Mouse (Mus musculus) heart, postnatal 0 days (tissue): ENCODE measurements around the gene Ylpm1. TPM values are rescaled to one million over a fixed set of nuclear protein-coding genes. Genes with fewer than 3 reads are reported as not detected.
A peak's percentile ranks its signal among the peaks of the same experiment; 100 is the strongest.

Source experiments
- ATAC-seq: fragments of 200-750 bp; cut with Nextera tagmentation; 2 replicates; pipeline ENCODE4 v1.8.0; 2017; ENCODE audit warnings: low read depth, moderate number of reproducible peaks, moderate library complexity; ENCODE audit not compliant: insufficient read depth
- DNase-seq: peaks from one replicate; pipeline ENCODE4 v3.0.0-alpha.2; 2016; ENCODE audit warnings: low spot score
- H3K27ac ChIP-seq: fragments of 300-500 bp; sonication (generic); 2 replicates; pipeline ENCODE4 v1.5.1; 2014; ENCODE audit warnings: low read depth, mild to moderate bottlenecking
- H3K27me3 ChIP-seq: fragments of 300-500 bp; sonication (generic); 2 replicates; pipeline ENCODE4 v1.6.1; 2014; ENCODE audit warnings: low read length, mixed read lengths; ENCODE audit not compliant: control insufficient read depth, insufficient read depth
- H3K36me3 ChIP-seq: fragments of 300-500 bp; sonication (generic); replicated peaks from 2 replicates; pipeline ENCODE4 v1.6.1; 2014; ENCODE audit warnings: low read length, mixed read lengths; ENCODE audit not compliant: control insufficient read depth, insufficient read depth
- H3K4me1 ChIP-seq: fragments of 300-500 bp; sonication (generic); 2 replicates; pipeline ENCODE4 v1.6.1; 2014; ENCODE audit warnings: antibody characterized with exemption; ENCODE audit not compliant: control insufficient read depth, insufficient read depth
- H3K4me2 ChIP-seq: fragments of 300-500 bp; sonication (generic); 2 replicates; pipeline ENCODE4 v1.6.1; 2014; ENCODE audit warnings: low read depth, mild to moderate bottlenecking, low read length, moderate library complexity
- H3K4me3 ChIP-seq: fragments of 300-500 bp; sonication (generic); 2 replicates; pipeline ENCODE4 v1.5.1; 2014; ENCODE audit warnings: low read depth, low read length
- H3K9ac ChIP-seq: fragments of 300-500 bp; sonication (generic); replicated peaks from 2 replicates; pipeline ENCODE4 v1.6.1; 2014; ENCODE audit warnings: low read depth, low read length, mixed read lengths
- H3K9me3 ChIP-seq: fragments of 300-500 bp; sonication (generic); replicated peaks from 2 replicates; pipeline ENCODE4 v1.6.1; 2016; ENCODE audit warnings: low read length; ENCODE audit not compliant: control insufficient read depth
- CTCF ChIP-seq: IDR thresholded peaks from 2 replicates; pipeline ENCODE4 v1.5.1; 2016; ENCODE audit warnings: antibody characterized with exemption, control low read depth, low read depth
- EP300 ChIP-seq: IDR thresholded peaks from 2 replicates; pipeline ENCODE4 v1.6.1; 2016; ENCODE audit warnings: antibody characterized with exemption, low read depth
- WGBS: fragments of 180-500 bp; shearing (Covaris S2); extraction: QIAGEN DNeasy Blood & Tissue Kit; methylation state at CpG from one replicate; pipeline ENCODE4 v1.1.7; 2014; 5-methylcytosine and 5-hydroxymethylcytosine counted together
- polyA plus RNA-seq: library from polyadenylated mRNA; unstranded; fragments of >200 nt; fragmentation: Nextera tagmentation; extraction: Ambion mirVana; gene quantifications from 2 replicates; pipeline ENCODE4 v1.2.1, GENCODE M21; 2015
- total RNA-seq: library from RNA; depleted of rRNA; stranded (reverse); fragments of >200 nt; gene quantifications from 2 replicates; pipeline ENCODE4 v1.2.3, GENCODE M21; 2014; ENCODE audit warnings: low replicate concordance; rRNA removed

Gene Ylpm1
- total and polyA plus RNA-seq, 2 experiments from 2014 or later = 10.5 to 14.7 TPM

- TF ChIP-seq EP300 (peak; percentile 56; the same call in 1 of the 2 replicates), CTCF (no peak)
- Histone ChIP-seq H3K4me1 (peaks cover 31% of the 10 kb centered on the region), H3K9me3 (no peaks in the 10 kb centered on the region), H3K9ac (peak within 1 kb of the TSS; percentile 99), H3K36me3 (peaks cover 15% of the 10 kb centered on the region), H3K4me2 (peak within 1 kb of the TSS; percentile 84), H3K27ac (peak within 1 kb of the TSS; percentile 95), H3K27me3 (no peaks in the 10 kb centered on the region), H3K4me3 (peak within 1 kb of the TSS; percentile 99)
- DNase-seq = peak; percentile 88
- under 1% methylated on average over 78 of the region's 83 CpGs for WGBS
- peak; percentile 96 for ATAC-seq
These were observed 114.8 kb downstream of the Ylpm1 start, which contains the start of the genes Prox2 and Dlst for GRCm38 (mm10) chr12:85110698-85111592. Gene Prox2, minus strand, starts transcription at chr12:85110759. Gene Dlst, plus strand, starts transcription at chr12:85110833.

- Histone ChIP-seq H3K9me3 (no peaks in the 10 kb centered on the region), H3K27me3 (no peaks in the 10 kb centered on the region), H3K4me3 (no peak overlapping the region), H3K9ac (peak overlapping the region; percentile 99; the same call in 1 of the 2 replicates), H3K4me1 (peaks cover 31% of the 10 kb centered on the region), H3K36me3 (peaks cover 26% of the 10 kb centered on the region), H3K4me2 (peak overlapping the region; percentile 84), H3K27ac (peak overlapping the region; percentile 26; the same call in 1 of the 2 replicates)
- DNase-seq (no peak), ATAC-seq (no peak)
- TF ChIP-seq CTCF = no peak
- no peak for TF ChIP-seq EP300
- WGBS = 70% methylated on average over 7 of the region's 7 CpGs
These were observed 116.6 kb downstream of the Ylpm1 start for GRCm38 (mm10) chr12:85112550-85113251.

- Histone ChIP-seq H3K9me3 (no peaks in the 10 kb centered on the region), H3K36me3 (peaks cover 30% of the 10 kb centered on the region), H3K4me3 (no peak overlapping the region), H3K9ac (no peak overlapping the region), H3K27ac (peak overlapping the region; percentile 26; the same call in 1 of the 2 replicates), H3K4me2 (peak overlapping the region; percentile 84; the same call in 1 of the 2 replicates), H3K4me1 (peaks cover 31% of the 10 kb centered on the region), H3K27me3 (no peaks in the 10 kb centered on the region)
- ATAC-seq (no peak), DNase-seq (no peak)
- TF ChIP-seq CTCF (no peak), EP300 (no peak)
- WGBS = 59% methylated on average over 3 of the region's 3 CpGs
These were observed 117.2 kb downstream of the Ylpm1 start for GRCm38 (mm10) chr12:85113337-85113736.

GRCm38 (mm10) chr12:85113917-85114316 lies 117.8 kb downstream of the Ylpm1 start:
- H3K27me3 ChIP-seq = no peaks in the 10 kb centered on the region
- no peak overlapping the region for H3K4me3 ChIP-seq
- no peak overlapping the region for H3K9ac ChIP-seq
- H3K4me2 ChIP-seq = no peak overlapping the region
- ATAC-seq (no peak), DNase-seq (no peak)
- H3K4me1 ChIP-seq = peaks cover 31% of the 10 kb centered on the region
- TF ChIP-seq CTCF (no peak), EP300 (no peak)
- peaks cover 35% of the 10 kb centered on the region for H3K36me3 ChIP-seq
- H3K9me3 ChIP-seq = no peaks in the 10 kb centered on the region
- H3K27ac ChIP-seq = no peak overlapping the region
- WGBS = 91% methylated on average over 3 of the region's 3 CpGs

- TF ChIP-seq EP300 = no peak
- TF ChIP-seq CTCF = no peak
- Histone ChIP-seq H3K27me3 (no peaks in the 10 kb centered on the region), H3K9ac (no peak overlapping the region), H3K36me3 (peaks cover 53% of the 10 kb centered on the region), H3K4me3 (no peak overlapping the region), H3K27ac (no peak overlapping the region), H3K4me2 (no peak overlapping the region), H3K9me3 (no peaks in the 10 kb centered on the region), H3K4me1 (peaks cover 24% of the 10 kb centered on the region)
- no peak for DNase-seq
- WGBS = 61% methylated on average over 7 of the region's 7 CpGs
- no peak for ATAC-seq
These were observed 119.6 kb downstream of the Ylpm1 start for GRCm38 (mm10) chr12:85115678-85116077.

Other genes with a start within 250 kb of the Ylpm1 start
- gene Npc2, start 223.2 kb upstream of the Ylpm1 start, total RNA-seq = 51.3 and 57.1 TPM in 2 replicates
- 44.6 and 48.4 TPM in 2 replicates for gene Npc2, start 223.2 kb upstream of the Ylpm1 start, polyA plus RNA-seq
- gene Isca2, start 223.1 kb upstream of the Ylpm1 start, total RNA-seq = 106 and 109 TPM in 2 replicates
- 159 and 165 TPM in 2 replicates for gene Isca2, start 223.1 kb upstream of the Ylpm1 start, polyA plus RNA-seq
- 7.8 and 8.1 TPM in 2 replicates for gene Ltbp2, start 119.8 kb upstream of the Ylpm1 start, total RNA-seq
- 1.1 and 1.2 TPM in 2 replicates for gene Ltbp2, start 119.8 kb upstream of the Ylpm1 start, polyA plus RNA-seq
- 17.8 and 39.1 TPM in 2 replicates for gene Fcf1, start 25.4 kb upstream of the Ylpm1 start, total RNA-seq
- 85.1 and 90.9 TPM in 2 replicates for gene Fcf1, start 25.4 kb upstream of the Ylpm1 start, polyA plus RNA-seq
- gene Arel1, start 25.4 kb upstream of the Ylpm1 start, total RNA-seq = 33.2 and 38.8 TPM in 2 replicates
- 11.0 and 12.1 TPM in 2 replicates for gene Arel1, start 25.4 kb upstream of the Ylpm1 start, polyA plus RNA-seq
- gene Prox2, start 114.4 kb downstream of the Ylpm1 start, total RNA-seq = 0.08 and 2.0 TPM in 2 replicates
- gene Prox2, start 114.4 kb downstream of the Ylpm1 start, polyA plus RNA-seq = 1.8 and 1.9 TPM in 2 replicates
- 341 and 343 TPM in 2 replicates for gene Dlst, start 114.5 kb downstream of the Ylpm1 start, total RNA-seq
- gene Dlst, start 114.5 kb downstream of the Ylpm1 start, polyA plus RNA-seq = 255 and 269 TPM in 2 replicates
- 0.04 and 0.11 TPM in 2 replicates for gene Rps6kl1, start 154.9 kb downstream of the Ylpm1 start, total RNA-seq
- gene Rps6kl1, start 154.9 kb downstream of the Ylpm1 start, polyA plus RNA-seq = 0.95 and 1.1 TPM in 2 replicates
- gene Pgf, start 181.5 kb downstream of the Ylpm1 start, total RNA-seq = 4.4 and 5.0 TPM in 2 replicates
- 3.6 and 4.0 TPM in 2 replicates for gene Pgf, start 181.5 kb downstream of the Ylpm1 start, polyA plus RNA-seq
- 54.0 and 106 TPM in 2 replicates for gene Eif2b2, start 223.2 kb downstream of the Ylpm1 start, total RNA-seq
- 48.6 and 49.4 TPM in 2 replicates for gene Eif2b2, start 223.2 kb downstream of the Ylpm1 start, polyA plus RNA-seq